Mouse (Mus musculus): ENCODE results near the gene Mesd. TPM values are rescaled to one million over a fixed set of nuclear protein-coding genes. Genes with fewer than 3 reads are reported as not detected.

Gene Mesd
- polyA plus RNA-seq, 1 experiment from 2014 or later = 55.8 TPM

GRCm38 (mm10) chr7:83852381-83853380, 31.6 kb upstream of the Mesd start:
- H3K9me3 ChIP-seq (ENCODE audit: control insufficient read depth, low read length) = no peaks in the 10 kb centered on the region
- H3K9ac ChIP-seq = no peak overlapping the region
- no peak overlapping the region for H3K27ac ChIP-seq
- H3K36me3 ChIP-seq (replicated peaks; ENCODE audit: control insufficient read depth, insufficient read depth) = no peaks in the 10 kb centered on the region
- no peaks in the 10 kb centered on the region for H3K27me3 ChIP-seq (ENCODE audit: control insufficient read depth, insufficient read depth, low read length)
- WGBS = 53% methylated on average over 5 of the region's 5 CpGs
- no peak for DNase-seq (ENCODE audit: low spot score)
- H3K4me1 ChIP-seq (replicated peaks; ENCODE audit: control insufficient read depth, insufficient read depth, low read length) = no peaks in the 10 kb centered on the region
- ATAC-seq (ENCODE audit: low FRiP score) = no peak
- no peak overlapping the region for H3K4me2 ChIP-seq (replicated peaks)
- no peak overlapping the region for H3K4me3 ChIP-seq (replicated peaks; ENCODE audit: low read length)

- no peak overlapping the region for H3K27ac ChIP-seq
Measured at GRCm38 (mm10) chr7:83855203-83855602, 29.1 kb upstream of the Mesd start.

GRCm38 (mm10) chr7:83856353-83857207, 27.7 kb upstream of the Mesd start:
- no peaks in the 10 kb centered on the region for H3K27me3 ChIP-seq (ENCODE audit: control insufficient read depth, insufficient read depth, low read length)
- 87% methylated on average over 9 of the region's 9 CpGs for WGBS
- no peaks in the 10 kb centered on the region for H3K4me1 ChIP-seq (replicated peaks; ENCODE audit: control insufficient read depth, insufficient read depth, low read length)
- no peak overlapping the region for H3K27ac ChIP-seq
- H3K4me2 ChIP-seq (replicated peaks) = no peak overlapping the region
- no peak overlapping the region for H3K9ac ChIP-seq
- DNase-seq (ENCODE audit: low spot score) = no peak
- no peak overlapping the region for H3K4me3 ChIP-seq (replicated peaks; ENCODE audit: low read length)
- no peaks in the 10 kb centered on the region for H3K36me3 ChIP-seq (replicated peaks; ENCODE audit: control insufficient read depth, insufficient read depth)
- ATAC-seq (ENCODE audit: low FRiP score) = no peak
- no peaks in the 10 kb centered on the region for H3K9me3 ChIP-seq (ENCODE audit: control insufficient read depth, low read length)

More at GRCm38 (mm10) chr7:83855203-83855602, 29.1 kb upstream of the Mesd start:
- 89% methylated on average over 1 of the region's 1 CpGs for WGBS
- DNase-seq (ENCODE audit: low spot score) (no peak), ATAC-seq (ENCODE audit: low FRiP score) (no peak)
- Histone ChIP-seq H3K9me3 (ENCODE audit: control insufficient read depth, low read length) (no peaks in the 10 kb centered on the region), H3K9ac (no peak overlapping the region), H3K4me3 (replicated peaks; ENCODE audit: low read length) (no peak overlapping the region), H3K4me2 (replicated peaks) (no peak overlapping the region), H3K27me3 (ENCODE audit: control insufficient read depth, insufficient read depth, low read length) (no peaks in the 10 kb centered on the region), H3K36me3 (replicated peaks; ENCODE audit: control insufficient read depth, insufficient read depth) (no peaks in the 10 kb centered on the region), H3K4me1 (replicated peaks; ENCODE audit: control insufficient read depth, insufficient read depth, low read length) (no peaks in the 10 kb centered on the region)

- Histone ChIP-seq H3K4me2 (replicated peaks) (no peak overlapping the region), H3K4me3 (replicated peaks; ENCODE audit: low read length) (no peak overlapping the region), H3K9ac (no peak overlapping the region), H3K36me3 (replicated peaks; ENCODE audit: control insufficient read depth, insufficient read depth) (no peaks in the 10 kb centered on the region), H3K27ac (no peak overlapping the region), H3K9me3 (ENCODE audit: control insufficient read depth, low read length) (no peaks in the 10 kb centered on the region), H3K27me3 (ENCODE audit: control insufficient read depth, insufficient read depth, low read length) (no peaks in the 10 kb centered on the region), H3K4me1 (replicated peaks; ENCODE audit: control insufficient read depth, insufficient read depth, low read length) (no peaks in the 10 kb centered on the region)
- ATAC-seq (ENCODE audit: low FRiP score) = no peak
- 97% methylated on average over 2 of the region's 2 CpGs for WGBS
- no peak for DNase-seq (ENCODE audit: low spot score)
Measured at GRCm38 (mm10) chr7:83857208-83857488, 27.1 kb upstream of the Mesd start.

GRCm38 (mm10) chr7:83857921-83858320, 26.3 kb upstream of the Mesd start:
- Histone ChIP-seq H3K36me3 (replicated peaks; ENCODE audit: control insufficient read depth, insufficient read depth) (no peaks in the 10 kb centered on the region), H3K4me1 (replicated peaks; ENCODE audit: control insufficient read depth, insufficient read depth, low read length) (no peaks in the 10 kb centered on the region), H3K4me2 (replicated peaks) (no peak overlapping the region), H3K27ac (no peak overlapping the region), H3K4me3 (replicated peaks; ENCODE audit: low read length) (no peak overlapping the region), H3K9ac (no peak overlapping the region), H3K27me3 (ENCODE audit: control insufficient read depth, insufficient read depth, low read length) (no peaks in the 10 kb centered on the region), H3K9me3 (ENCODE audit: control insufficient read depth, low read length) (no peaks in the 10 kb centered on the region)
- 88% methylated on average over 3 of the region's 3 CpGs for WGBS
- ATAC-seq (ENCODE audit: low FRiP score) = no peak
- DNase-seq (ENCODE audit: low spot score) = no peak

GRCm38 (mm10) chr7:83859378-83860083, 24.7 kb upstream of the Mesd start:
- no peak overlapping the region for H3K27ac ChIP-seq
- H3K9ac ChIP-seq = no peak overlapping the region
- H3K4me2 ChIP-seq (replicated peaks) = no peak overlapping the region
- no peak overlapping the region for H3K4me3 ChIP-seq (replicated peaks; ENCODE audit: low read length)
- no peaks in the 10 kb centered on the region for H3K9me3 ChIP-seq (ENCODE audit: control insufficient read depth, low read length)
- WGBS = 68% methylated on average over 4 of the region's 4 CpGs
- H3K36me3 ChIP-seq (replicated peaks; ENCODE audit: control insufficient read depth, insufficient read depth) = no peaks in the 10 kb centered on the region
- H3K4me1 ChIP-seq (replicated peaks; ENCODE audit: control insufficient read depth, insufficient read depth, low read length) = no peaks in the 10 kb centered on the region
- ATAC-seq (ENCODE audit: low FRiP score) (no peak), DNase-seq (ENCODE audit: low spot score) (no peak)
- no peaks in the 10 kb centered on the region for H3K27me3 ChIP-seq (ENCODE audit: control insufficient read depth, insufficient read depth, low read length)

GRCm38 (mm10) chr7:83863554-83863953, 20.7 kb upstream of the Mesd start:
- Histone ChIP-seq H3K9ac (no peak overlapping the region), H3K4me3 (replicated peaks; ENCODE audit: low read length) (no peak overlapping the region), H3K4me1 (replicated peaks; ENCODE audit: control insufficient read depth, insufficient read depth, low read length) (no peaks in the 10 kb centered on the region), H3K4me2 (replicated peaks) (no peak overlapping the region), H3K36me3 (replicated peaks; ENCODE audit: control insufficient read depth, insufficient read depth) (no peaks in the 10 kb centered on the region), H3K27ac (no peak overlapping the region), H3K27me3 (ENCODE audit: control insufficient read depth, insufficient read depth, low read length) (no peaks in the 10 kb centered on the region), H3K9me3 (ENCODE audit: control insufficient read depth, low read length) (no peaks in the 10 kb centered on the region)
- WGBS = 68% methylated on average over 2 of the region's 2 CpGs
- ATAC-seq (ENCODE audit: low FRiP score) (no peak), DNase-seq (ENCODE audit: low spot score) (no peak)

- no peak overlapping the region for H3K4me2 ChIP-seq (replicated peaks)
- H3K9ac ChIP-seq = no peak overlapping the region
- no peaks in the 10 kb centered on the region for H3K36me3 ChIP-seq (replicated peaks; ENCODE audit: control insufficient read depth, insufficient read depth)
- no peak overlapping the region for H3K27ac ChIP-seq
- DNase-seq (ENCODE audit: low spot score) (no peak), ATAC-seq (ENCODE audit: low FRiP score) (no peak)
- no peaks in the 10 kb centered on the region for H3K9me3 ChIP-seq (ENCODE audit: control insufficient read depth, low read length)
- no peaks in the 10 kb centered on the region for H3K27me3 ChIP-seq (ENCODE audit: control insufficient read depth, insufficient read depth, low read length)
- no peak overlapping the region for H3K4me3 ChIP-seq (replicated peaks; ENCODE audit: low read length)
- no peaks in the 10 kb centered on the region for H3K4me1 ChIP-seq (replicated peaks; ENCODE audit: control insufficient read depth, insufficient read depth, low read length)
- WGBS = 70% methylated on average over 3 of the region's 3 CpGs
Measured at GRCm38 (mm10) chr7:83868200-83868599, 16.1 kb upstream of the Mesd start.
